Mouse (Mus musculus): ENCODE data around the gene Actl10.

DNA sequence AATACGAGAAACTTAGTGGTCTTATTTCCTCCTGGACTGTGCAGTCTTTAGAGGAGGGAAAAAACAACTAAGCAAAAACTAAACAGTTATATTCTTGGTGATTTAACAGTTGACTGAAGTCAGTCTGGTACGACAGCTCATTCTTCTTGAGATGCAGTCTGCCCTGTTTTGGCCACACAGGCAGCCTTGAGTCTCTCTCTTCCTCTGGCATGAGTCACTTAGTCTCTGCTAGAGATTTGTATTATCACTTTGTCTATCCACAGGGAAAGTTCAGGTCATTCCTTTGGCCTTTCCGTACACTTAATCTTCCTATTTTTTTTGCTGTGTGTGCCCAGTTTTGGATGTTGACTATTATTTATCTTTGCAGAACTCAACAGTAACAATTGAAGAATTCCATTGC lies 41.4 kb upstream of the Actl10 start:
- TF ChIP-seq GATA1 (IDR thresholded peaks at IDR 0.05; ENCODE audit: borderline replicate concordance, low read length): no peak
- TF ChIP-seq FLI1 (IDR thresholded peaks at IDR 0.05; ENCODE audit: low read length): no peak

Measured in megakaryocyte, embryonic 14.5 days (primary cell).